Comparison of ENCODE assay signal across 8 mouse cellular contexts in genomic region chr19:25285756-25286538, GRCm38 (mm10). TPM values are rescaled to one million over a fixed set of nuclear protein-coding genes. Genes with fewer than 3 reads are reported as not detected.
DNase-seq lines count a peak whose midpoint lies in the region; ATAC-seq lines count a peak whose summit lies in the region.

No protein-coding gene starts in this region.

- 28% methylated on average over 5 of the region's 5 CpGs for WGBS in hindbrain, embryonic 16.5 days

- H3K36me3 ChIP-seq in hindbrain, embryonic 16.5 days (ENCODE audit: control insufficient read depth, insufficient read depth, low read length), result no peaks in the 10 kb centered on the region

- H3K4me1 ChIP-seq in hindbrain, embryonic 16.5 days (ENCODE audit: control insufficient read depth, insufficient read depth, low read depth, low read length), result peaks cover 5% of the 10 kb centered on the region; the same call in 1 of the 2 replicates

- 0 out of 2 replicates have a peak overlapping the region, but pooled peaks have one; percentile 3 for H3K27ac ChIP-seq in hindbrain, embryonic 16.5 days (ENCODE audit: low read depth, low read length)

- H3K9me3 ChIP-seq in hindbrain, embryonic 16.5 days (ENCODE audit: control insufficient read depth, low read length), result 0 out of 2 replicates have a peak, but pooled peaks cover 2% of the 10 kb centered on the region

- DNase-seq in ovary, adult 18-20 months (ENCODE audit: low spot score), result peak; percentile 70
- no peak for DNase-seq in ovary, postnatal 10 days (ENCODE audit: low spot score)
- DNase-seq in cerebellum, postnatal 10 days, result peak; percentile 96 to 98
- DNase-seq in left cerebral cortex, postnatal 10 days (ENCODE audit: extremely low spot score in 1 of 2, low spot score in 2 of 2), result peak; percentile 73 to 77
- peak; percentile 81 for DNase-seq in right cerebral cortex, postnatal 4 days
- no peak for DNase-seq in urinary bladder, postnatal 14 days (ENCODE audit: low spot score)

- H3K27me3 ChIP-seq in hindbrain, embryonic 16.5 days (replicated peaks; ENCODE audit: control insufficient read depth, insufficient read depth, low read length), result no peaks in the 10 kb centered on the region

- H3K9ac ChIP-seq in hindbrain, embryonic 16.5 days (ENCODE audit: low read depth, low read length), result no peak overlapping the region

- no peak overlapping the region for H3K4me2 ChIP-seq in hindbrain, embryonic 16.5 days (ENCODE audit: low read length)

- H3K4me3 ChIP-seq in hindbrain, embryonic 16.5 days (ENCODE audit: low read length), result no peak overlapping the region

- intact Hi-C loops in left cerebral cortex, postnatal 10 days (cut with DNase I), result no loop called here

- ATAC-seq in hindbrain, embryonic 16.5 days, result peak; percentile 97
- no peak for ATAC-seq in erythroblast, adult 5-6 weeks (replicated peaks; ENCODE audit: low FRiP score, poor library complexity, severe bottlenecking)

RNA-seq across cellular contexts. Expression of gene Kank1, which starts 49.2 kb away (rescaled TPM):
- polyA plus RNA-seq in hindbrain, embryonic 16.5 days (2015; fragmentation: Nextera tagmentation; extraction: Ambion mirVana), result 13.2 and 14.4 TPM in 2 replicates
- total RNA-seq in left cerebral cortex, postnatal 10 days (2021), result 10 to 100 TPM; 18.9 to 22.0 TPM
- 3.1 TPM in 1 of 2 replicates, not detected in the other for total RNA-seq in erythroblast, adult 5-6 weeks (2015; ENCODE audit: low replicate concordance)
- total RNA-seq in erythroblast, adult 5-6 weeks (2017; ENCODE audit: low replicate concordance), result 0.14 TPM in 1 of 2 replicates, not detected in the other

Comparison
In these comparisons a context has a peak if more than half of its experiments do, and no peak if none do; other contexts are left out.
1. DNase-seq: peak in ovary, adult 18-20 months (single experiment), cerebellum, postnatal 10 days (2 of 2), left cerebral cortex, postnatal 10 days (2 of 2) and right cerebral cortex, postnatal 4 days (single experiment); none in ovary, postnatal 10 days (single experiment) and urinary bladder, postnatal 14 days (single experiment).
2. RNA of gene Kank1, which starts 49.2 kb away (total RNA-seq): 18.9 to 22.0 TPM in left cerebral cortex, postnatal 10 days; 0.14 to 3.1 TPM in erythroblast, adult 5-6 weeks; every median in the first group is over 4 times any median in the second.